13 mouse cellular contexts compared by ENCODE assay signal in genomic region chr16:76532928-76533217, GRCm38 (mm10).
DNase-seq lines count a peak whose midpoint lies in the region; ATAC-seq and TF ChIP-seq lines count a peak whose summit lies in the region.
"Had no signal": no experiment of that assay in that cellular context is flagged by ENCODE, and none has a peak within 500 bp of the region (broad histone marks: within the 10 kb centered on the region; RNA-seq: fewer than 3 reads in every experiment).

No protein-coding gene starts in this region.

- peak; percentile 85 to 90 for ATAC-seq in hematopoietic stem cell, adult 5-6 weeks (replicated peaks in 1 of 2; ENCODE audit: insufficient read depth in 1 of 2, low FRiP score in 2 of 2, low TSS enrichment in 1 of 2, low read depth in 1 of 2, poor library complexity in 2 of 2, severe bottlenecking in 2 of 2)
- ATAC-seq: hindbrain, embryonic 16.5 days had no signal

- WGBS in spleen, adult 2 months: 23% methylated on average over 8 of the region's 8 CpGs

- no peaks in the 10 kb centered on the region for H3K27me3 ChIP-seq in spleen, adult 2 months (ENCODE audit: control insufficient read depth, insufficient read depth, low read length)
- H3K27me3 ChIP-seq: heart, embryonic 15.5 days had no signal

- peak overlapping the region; percentile 54; the same call in 1 of the 2 replicates for H3K27ac ChIP-seq in spleen, adult 2 months (ENCODE audit: insufficient read depth, low read length)
- H3K27ac ChIP-seq: gastrocnemius, adult 2 months; heart, embryonic 15.5 days had no signal

- DNase-seq in spleen, adult 2 months (ENCODE audit: low read depth in 1 of 2, low spot score in 2 of 2): peak in 1 of 2 experiments; percentile 43
- DNase-seq in spleen, postnatal 4 days (ENCODE audit: low spot score in 2 of 2): no peak
- DNase-seq in kidney, postnatal 36 days: peak; percentile 38 to 58
- peak; percentile 32 for DNase-seq in yolk sac, embryonic 10.5 days (ENCODE audit: low spot score)
- DNase-seq in gastrocnemius, postnatal 10 days: no peak
- DNase-seq in neural tube, embryonic 10.5 days (ENCODE audit: extremely low spot score, low spot score): no peak
- DNase-seq: embryo, embryonic 11 days; gastrocnemius, adult 2 months; layer of hippocampus, postnatal 36 days; midbrain, embryonic 14.5 days had no signal

- H3K4me3 ChIP-seq in spleen, adult 2 months (ENCODE audit: extremely low read depth, insufficient read depth, insufficient read length): peak overlapping the region; percentile 42
- H3K4me3 ChIP-seq: gastrocnemius, adult 2 months; heart, embryonic 15.5 days had no signal

- TF ChIP-seq CTCF in spleen, adult 2 months (IDR thresholded peaks at IDR 0.05; ENCODE audit: extremely low read depth, insufficient read depth, insufficient read length, insufficient replicate concordance): no peak

- no peak for TF ChIP-seq POLR2A in spleen, adult 2 months (IDR thresholded peaks at IDR 0.05; ENCODE audit: low read depth, low read length)

- H3K36me3 ChIP-seq in spleen, adult 2 months (ENCODE audit: control insufficient read depth, insufficient read depth, low read length): no peaks in the 10 kb centered on the region
- H3K36me3 ChIP-seq: heart, embryonic 15.5 days had no signal

- H3K4me1 ChIP-seq in spleen, adult 2 months (ENCODE audit: control insufficient read depth, insufficient read depth, insufficient read length): peaks cover 5% of the 10 kb centered on the region; the same call in 1 of the 2 replicates

Comparison
In these comparisons a context has a peak if more than half of its experiments do, and no peak if none do; other contexts are left out.
1. DNase-seq: peak in kidney, postnatal 36 days (2 of 2) and yolk sac, embryonic 10.5 days (single experiment); none in spleen, postnatal 4 days (0 of 2), gastrocnemius, postnatal 10 days (single experiment) and neural tube, embryonic 10.5 days (single experiment).